Mouse (Mus musculus): Measurements from ENCODE around the gene Olfr702. TPM values are rescaled to one million over a fixed set of nuclear protein-coding genes. Genes with fewer than 3 reads are reported as not detected.

Gene Olfr702
- polyA plus RNA-seq (2017; shearing (Covaris generic)) = not detected

DNA sequence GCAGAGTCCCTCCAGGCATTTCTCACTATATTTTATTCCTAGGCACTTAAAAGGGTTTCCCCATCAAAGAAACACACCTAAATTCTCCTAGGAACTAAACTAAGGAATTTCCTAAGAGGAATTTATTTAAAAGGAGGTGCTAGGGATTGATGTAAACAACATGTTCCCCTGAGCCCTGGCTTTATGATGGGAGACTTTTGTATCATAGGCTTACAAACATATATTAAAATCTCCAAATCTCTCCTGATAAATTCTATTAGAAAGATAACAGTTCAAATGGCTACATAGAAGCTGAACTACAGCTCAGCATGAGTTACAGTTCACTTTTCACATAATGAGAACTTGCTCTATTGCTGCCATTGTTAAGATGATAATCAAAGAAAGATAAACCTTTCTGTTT is at the start of gene Olfr702:
Olfr702 (minus strand) TSS at position 101 of the 400 bp plus-strand sequence.

DNA sequence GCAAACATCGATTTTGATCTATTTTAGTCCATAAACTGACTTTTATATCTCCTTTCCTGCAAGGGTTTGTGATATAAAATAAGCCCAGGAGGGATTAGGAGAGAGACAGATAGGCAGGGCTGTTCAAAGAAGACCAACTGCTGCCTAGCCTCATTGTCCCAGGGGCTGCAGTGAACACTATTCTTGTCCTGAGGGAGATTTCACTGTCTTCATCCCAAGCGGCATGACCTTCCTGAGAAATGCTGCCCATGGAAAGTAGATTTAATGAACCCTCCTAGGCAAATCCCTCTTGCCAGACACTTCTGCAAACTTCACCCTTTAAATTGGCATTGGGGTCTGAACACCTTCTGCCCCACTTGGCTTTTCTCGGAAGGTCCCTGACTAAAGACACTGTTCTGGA is 43.1 kb upstream of the Olfr702 start, which contains the start of gene Olfr705:
Olfr705 (minus strand) TSS at position 101 of the 400 bp plus-strand sequence.

DNA sequence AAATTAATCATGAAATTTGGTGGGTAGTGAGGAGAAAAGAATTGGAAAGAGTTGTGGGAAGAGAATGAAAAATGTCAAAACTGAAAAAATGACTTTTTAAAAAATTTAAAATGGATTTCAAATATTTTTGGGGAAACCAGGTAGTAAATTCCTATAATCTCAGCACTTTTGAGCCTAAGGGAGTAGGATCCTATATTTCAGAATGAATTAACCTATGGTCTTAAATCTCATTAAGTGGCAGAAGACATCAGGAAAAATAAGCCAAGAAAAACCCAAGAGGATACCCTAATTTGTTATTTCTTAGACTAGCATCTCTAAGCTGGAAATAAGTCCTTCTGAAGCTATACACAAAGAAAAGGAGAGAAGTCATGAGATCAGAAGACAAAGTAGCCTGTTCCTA is 29.2 kb upstream of the Olfr702 start, which contains the start of gene Olfr704:
Olfr704 (plus strand) TSS at position 301 of the 400 bp plus-strand sequence.

DNA sequence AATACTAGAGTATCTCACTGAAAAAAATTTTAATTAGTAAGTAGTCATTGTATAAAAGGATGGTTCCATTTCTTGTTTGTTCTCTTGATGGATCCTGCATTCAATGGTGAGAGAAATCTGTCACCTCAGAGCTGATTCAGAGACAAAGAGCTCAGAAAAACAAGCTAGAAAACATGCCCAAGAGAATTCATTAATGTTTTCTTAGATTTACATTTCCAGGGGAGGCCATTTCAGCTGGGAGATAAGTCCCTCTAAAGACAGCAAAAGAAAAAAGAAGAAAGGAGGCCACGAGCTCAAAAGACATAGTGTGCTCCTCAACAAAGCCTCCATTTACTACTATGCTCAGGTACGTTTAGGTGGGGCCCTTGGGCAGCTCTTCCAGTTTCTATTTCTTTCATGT is 9.4 kb upstream of the Olfr702 start, which contains the start of gene Olfr703:
Olfr703 (plus strand) TSS at position 301 of the 400 bp plus-strand sequence.

DNA sequence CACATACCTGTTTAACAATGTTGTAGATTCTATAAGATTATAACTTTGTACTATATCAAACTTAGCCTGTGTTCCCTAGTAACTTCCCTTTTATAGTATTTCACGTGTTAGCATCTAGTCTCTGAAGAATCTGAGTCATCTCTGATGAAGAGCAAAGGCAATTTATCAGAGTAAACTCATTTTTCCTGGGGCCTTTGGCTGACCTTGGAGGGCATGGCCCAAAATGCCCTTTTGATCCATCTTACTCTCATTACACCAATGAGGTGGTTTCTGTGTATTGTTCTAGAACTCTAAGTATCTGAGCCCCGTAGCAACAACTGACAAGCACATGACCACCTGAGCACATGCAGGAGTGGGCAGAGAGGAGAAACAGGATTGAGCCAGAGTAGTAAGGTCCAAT is 19.9 kb downstream of the Olfr702 start, which contains the start of gene Olfr701:
Olfr701 (plus strand) TSS at position 301 of the 400 bp plus-strand sequence.

DNA sequence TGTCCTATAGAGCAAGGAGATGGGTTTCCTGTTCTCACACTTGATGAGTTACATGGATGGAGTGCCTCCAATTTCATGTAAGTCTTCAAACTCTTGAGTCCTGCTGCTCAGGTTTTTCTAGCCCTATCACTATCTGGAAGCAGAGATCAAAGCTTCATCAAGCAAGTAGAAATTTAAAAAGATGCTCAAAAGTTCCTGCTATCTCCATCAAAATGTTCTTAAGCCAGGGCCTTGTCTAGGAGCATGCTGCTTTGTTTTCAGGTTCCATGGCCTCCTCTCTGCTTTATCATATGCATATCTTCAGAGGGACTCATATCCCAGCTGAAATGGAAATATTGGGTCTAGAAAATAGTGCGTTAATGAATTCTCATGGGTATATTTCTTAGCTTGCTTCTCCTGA is 25.0 kb downstream of the Olfr702 start, which contains the start of gene Olfr700:
Olfr700 (minus strand) TSS at position 101 of the 400 bp plus-strand sequence.

DNA sequence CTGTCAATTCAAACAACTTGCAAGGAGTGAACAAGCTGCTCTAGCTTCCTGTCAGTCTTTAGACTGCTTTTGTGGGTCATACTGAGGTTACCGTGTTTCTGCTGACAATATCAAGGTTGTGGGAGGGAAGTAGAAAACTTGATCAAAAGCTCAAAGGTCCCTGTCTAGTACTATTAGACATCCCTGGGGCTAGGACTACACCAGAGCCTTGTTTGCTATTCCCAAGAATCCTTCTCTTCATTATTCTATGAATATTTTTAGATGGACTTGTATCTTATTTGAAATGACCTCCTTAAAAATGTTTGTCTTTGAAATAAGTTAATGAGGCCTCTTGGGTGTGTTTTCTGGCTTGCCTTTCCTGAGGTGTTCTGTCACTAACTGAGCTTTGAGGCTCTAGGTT is 40.6 kb downstream of the Olfr702 start, which contains the start of gene Olfr699:
Olfr699 (minus strand) TSS at position 101 of the 400 bp plus-strand sequence.

Other genes starting within 250 kb of the Olfr702 start
- gene Olfr693, start 153.3 kb downstream of the Olfr702 start, polyA plus RNA-seq (2017; shearing (Covaris generic)) = not detected
- gene Olfr694, start 142.1 kb downstream of the Olfr702 start, polyA plus RNA-seq (2017; shearing (Covaris generic)) = not detected
- gene Olfr695, start 117.5 kb downstream of the Olfr702 start, polyA plus RNA-seq (2017; shearing (Covaris generic)) = not detected
- gene Olfr697, start 91.5 kb downstream of the Olfr702 start, polyA plus RNA-seq (2017; shearing (Covaris generic)) = not detected
- gene Olfr698, start 78.5 kb downstream of the Olfr702 start, polyA plus RNA-seq (2017; shearing (Covaris generic)) = not detected
- under 1 TPM; 0.05 to 0.18 TPM for gene Olfr699, start 40.7 kb downstream of the Olfr702 start, polyA plus RNA-seq (2017; shearing (Covaris generic))
- gene Olfr700, start 25.1 kb downstream of the Olfr702 start, polyA plus RNA-seq (2017; shearing (Covaris generic)) = not detected
- gene Olfr701, start 19.8 kb downstream of the Olfr702 start, polyA plus RNA-seq (2017; shearing (Covaris generic)) = not detected
- not detected for gene Olfr703, start 9.5 kb upstream of the Olfr702 start, polyA plus RNA-seq (2017; shearing (Covaris generic))
- gene Olfr704, start 29.3 kb upstream of the Olfr702 start, polyA plus RNA-seq (2017; shearing (Covaris generic)) = under 1 TPM in 1 of 2 experiments, not detected in 1; 0.09 TPM
- under 1 TPM in 1 of 2 experiments, not detected in 1; 0.41 TPM for gene Olfr705, start 43.0 kb upstream of the Olfr702 start, polyA plus RNA-seq (2017; shearing (Covaris generic))
- gene Olfr706, start 54.3 kb upstream of the Olfr702 start, polyA plus RNA-seq (2017; shearing (Covaris generic)) = not detected
- gene Olfr707, start 67.3 kb upstream of the Olfr702 start, polyA plus RNA-seq (2017; shearing (Covaris generic)) = not detected
- gene Olfr1532-ps1, start 74.1 kb upstream of the Olfr702 start, polyA plus RNA-seq (2017; shearing (Covaris generic)) = under 1 TPM in 1 of 2 experiments, not detected in 1; 0.28 TPM
- gene Olfr709-ps1, start 98.3 kb upstream of the Olfr702 start, polyA plus RNA-seq (2017; shearing (Covaris generic)) = under 1 TPM in 1 of 2 experiments, not detected in 1; 0.42 TPM
- not detected for gene Olfr710, start 114.4 kb upstream of the Olfr702 start, polyA plus RNA-seq (2017; shearing (Covaris generic))
- under 1 TPM in 1 of 2 experiments, not detected in 1; 0.18 TPM for gene Olfr6, start 130.0 kb upstream of the Olfr702 start, polyA plus RNA-seq (2017; shearing (Covaris generic))
- under 1 TPM in 1 of 2 experiments, not detected in 1; 0.15 TPM for gene Olfr711, start 141.6 kb upstream of the Olfr702 start, polyA plus RNA-seq (2017; shearing (Covaris generic))
- gene Olfr2, start 172.2 kb upstream of the Olfr702 start, polyA plus RNA-seq (2017; shearing (Covaris generic)) = not detected
- gene Olfr713, start 197.3 kb upstream of the Olfr702 start, polyA plus RNA-seq (2017; shearing (Covaris generic)) = not detected
- gene Olfr714, start 237.1 kb upstream of the Olfr702 start, polyA plus RNA-seq (2017; shearing (Covaris generic)) = not detected

Measured in activated CD4-positive, CD25-positive, alpha-beta regulatory T cell (primary cell).